Mouse (Mus musculus): ENCODE results near the gene Zfp609. TPM values are rescaled to one million over a fixed set of nuclear protein-coding genes. Genes with fewer than 3 reads are reported as not detected.
A peak's percentile ranks its signal among the peaks of the same experiment; 100 is the strongest.

Gene Zfp609
- polyA plus RNA-seq, 1 experiment from 2014 or later, result 7.4 TPM

DNA sequence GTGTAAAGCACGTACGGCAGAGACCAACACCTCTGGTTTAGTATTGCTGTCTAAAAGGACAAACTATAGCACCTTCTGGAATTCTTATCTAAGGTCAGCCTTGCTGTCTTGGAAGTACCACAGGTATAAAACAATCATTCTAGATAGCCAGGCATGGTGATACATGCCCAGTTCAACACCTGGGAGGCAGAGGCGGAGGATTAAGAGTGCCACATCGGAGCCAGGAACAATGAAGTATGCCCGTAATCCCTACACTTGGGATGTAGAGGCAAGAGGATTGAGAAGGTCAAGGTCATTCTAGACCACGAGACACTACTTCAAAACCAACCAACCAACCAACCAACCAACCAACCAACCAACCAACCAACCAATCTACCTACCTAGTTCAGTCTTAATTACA, 98.8 kb downstream of the Zfp609 start:
- Histone ChIP-seq H3K4me3 (ENCODE audit: low read depth, low read length) (no peak overlapping the region), H3K4me2 (ENCODE audit: low read length) (no peak overlapping the region), H3K27ac (ENCODE audit: low read depth, low read length) (no peak overlapping the region), H3K36me3 (ENCODE audit: control insufficient read depth, insufficient read depth, low read length) (0 out of 2 replicates have a peak, but pooled peaks cover 3% of the 10 kb centered on the region), H3K27me3 (replicated peaks; ENCODE audit: control insufficient read depth, insufficient read depth, low read length) (no peaks in the 10 kb centered on the region), H3K9ac (ENCODE audit: low read length) (no peak overlapping the region), H3K9me3 (replicated peaks; ENCODE audit: control insufficient read depth, low read length) (no peaks in the 10 kb centered on the region), H3K4me1 (ENCODE audit: control insufficient read depth, insufficient read depth, low read length) (peaks cover 28% of the 10 kb centered on the region)
- no peak for ATAC-seq
- DNase-seq (ENCODE audit: low spot score), result no peak
- WGBS, result 96% methylated on average over 6 of the region's 6 CpGs

- Histone ChIP-seq H3K4me3 (ENCODE audit: low read depth, low read length) (no peak overlapping the region), H3K27me3 (replicated peaks; ENCODE audit: control insufficient read depth, insufficient read depth, low read length) (no peaks in the 10 kb centered on the region), H3K27ac (ENCODE audit: low read depth, low read length) (no peak overlapping the region), H3K9me3 (replicated peaks; ENCODE audit: control insufficient read depth, low read length) (no peaks in the 10 kb centered on the region), H3K4me1 (ENCODE audit: control insufficient read depth, insufficient read depth, low read length) (peaks cover 30% of the 10 kb centered on the region), H3K36me3 (ENCODE audit: control insufficient read depth, insufficient read depth, low read length) (0 out of 2 replicates have a peak, but pooled peaks cover 3% of the 10 kb centered on the region), H3K9ac (ENCODE audit: low read length) (no peak overlapping the region), H3K4me2 (ENCODE audit: low read length) (no peak overlapping the region)
- WGBS, result 92% methylated on average over 4 of the region's 4 CpGs
- ATAC-seq, result no peak
- DNase-seq (ENCODE audit: low spot score), result no peak
Observed at GRCm38 (mm10) chr9:65727491-65727890, 99.9 kb downstream of the Zfp609 start.

- Histone ChIP-seq H3K27me3 (replicated peaks; ENCODE audit: control insufficient read depth, insufficient read depth, low read length) (no peaks in the 10 kb centered on the region), H3K4me1 (ENCODE audit: control insufficient read depth, insufficient read depth, low read length) (peaks cover 34% of the 10 kb centered on the region), H3K9me3 (replicated peaks; ENCODE audit: control insufficient read depth, low read length) (no peaks in the 10 kb centered on the region), H3K4me2 (ENCODE audit: low read length) (no peak overlapping the region), H3K27ac (ENCODE audit: low read depth, low read length) (no peak overlapping the region), H3K36me3 (ENCODE audit: control insufficient read depth, insufficient read depth, low read length) (0 out of 2 replicates have a peak, but pooled peaks cover 3% of the 10 kb centered on the region), H3K9ac (ENCODE audit: low read length) (no peak overlapping the region), H3K4me3 (ENCODE audit: low read depth, low read length) (no peak overlapping the region)
- DNase-seq (ENCODE audit: low spot score), result no peak
- ATAC-seq, result no peak
- WGBS, result 86% methylated on average over 3 of the region's 3 CpGs
Observed at GRCm38 (mm10) chr9:65726431-65726830, 100.9 kb downstream of the Zfp609 start.

DNA sequence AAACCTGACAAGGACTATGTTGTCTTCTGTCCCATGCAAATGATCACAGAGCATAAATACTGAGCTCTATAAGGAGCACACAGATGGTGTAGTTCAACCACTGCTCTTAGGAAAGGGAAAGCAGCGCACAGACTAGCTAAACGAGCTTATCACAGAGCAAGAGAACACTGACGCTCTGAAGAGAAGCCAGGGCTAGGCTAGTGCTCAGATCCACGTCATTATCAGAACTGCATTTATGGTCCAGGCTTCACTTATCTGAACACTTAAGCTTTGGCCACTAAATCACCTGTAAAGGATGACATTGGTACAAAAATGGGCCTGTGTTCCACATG, 102.1 kb downstream of the Zfp609 start:
- Histone ChIP-seq H3K27ac (ENCODE audit: low read depth, low read length) (peak overlapping the region; percentile 84), H3K27me3 (replicated peaks; ENCODE audit: control insufficient read depth, insufficient read depth, low read length) (no peaks in the 10 kb centered on the region), H3K9me3 (replicated peaks; ENCODE audit: control insufficient read depth, low read length) (no peaks in the 10 kb centered on the region), H3K36me3 (ENCODE audit: control insufficient read depth, insufficient read depth, low read length) (no peaks in the 10 kb centered on the region), H3K4me1 (ENCODE audit: control insufficient read depth, insufficient read depth, low read length) (peaks cover 34% of the 10 kb centered on the region), H3K9ac (ENCODE audit: low read length) (peak overlapping the region; percentile 4; the same call in 1 of the 2 replicates), H3K4me2 (ENCODE audit: low read length) (no peak overlapping the region; the same call in 1 of the 2 replicates), H3K4me3 (ENCODE audit: low read depth, low read length) (no peak overlapping the region)
- DNase-seq (ENCODE audit: low spot score) (no peak), ATAC-seq (peak; percentile 69)
- 22% methylated on average over 4 of the region's 4 CpGs for WGBS

DNA sequence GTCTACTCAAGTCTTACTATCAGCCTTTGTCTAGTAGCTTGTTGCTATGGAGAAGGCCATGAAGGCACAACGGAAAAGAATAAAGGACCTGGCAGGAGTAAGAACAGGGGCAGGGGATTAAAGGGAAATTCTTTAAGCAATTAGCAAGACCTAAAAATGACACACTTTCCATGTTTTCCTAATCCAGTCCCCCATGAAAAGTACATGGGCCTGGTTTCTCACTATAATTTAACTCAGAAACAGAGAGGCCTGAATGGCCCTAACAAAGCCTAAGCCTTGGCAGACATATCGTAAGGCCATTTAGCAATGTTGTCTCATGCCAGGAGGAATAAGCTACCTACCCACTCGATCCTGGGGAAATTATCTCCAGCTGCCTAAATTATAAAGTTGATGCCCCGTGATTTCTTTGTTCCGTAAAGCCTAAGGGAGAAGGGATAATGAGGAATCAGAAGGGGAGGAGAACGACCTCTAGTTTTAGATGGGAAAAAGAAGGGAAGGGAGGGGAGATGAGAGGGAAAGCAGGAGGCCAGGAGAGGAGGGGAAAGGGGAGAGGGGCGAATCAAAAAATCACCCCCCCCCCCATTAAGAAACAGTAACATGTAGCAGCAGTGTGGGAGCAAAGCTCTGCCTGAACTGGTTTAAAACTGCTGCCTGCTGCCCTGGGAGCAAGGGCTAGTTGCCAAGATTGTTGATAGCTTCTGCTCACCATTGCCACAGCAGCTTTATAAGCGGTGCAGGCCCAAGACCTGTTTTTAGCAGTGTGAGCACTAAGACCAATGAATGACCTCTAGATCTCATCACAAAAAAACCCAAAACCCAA, 102.7 kb downstream of the Zfp609 start:
- 2% methylated on average over 8 of the region's 8 CpGs for WGBS
- ATAC-seq (peak; percentile 83), DNase-seq (ENCODE audit: low spot score) (peak; percentile 88)
- peak overlapping the region; percentile 5; the same call in 1 of the 2 replicates for H3K4me2 ChIP-seq (ENCODE audit: low read length)
- H3K9ac ChIP-seq (ENCODE audit: low read length), result peak overlapping the region; percentile 4; the same call in 1 of the 2 replicates
- no peaks in the 10 kb centered on the region for H3K9me3 ChIP-seq (replicated peaks; ENCODE audit: control insufficient read depth, low read length)
- H3K36me3 ChIP-seq (ENCODE audit: control insufficient read depth, insufficient read depth, low read length), result no peaks in the 10 kb centered on the region
- peak overlapping the region; percentile 84 for H3K27ac ChIP-seq (ENCODE audit: low read depth, low read length)
- no peak overlapping the region for H3K4me3 ChIP-seq (ENCODE audit: low read depth, low read length)
- no peaks in the 10 kb centered on the region for H3K27me3 ChIP-seq (replicated peaks; ENCODE audit: control insufficient read depth, insufficient read depth, low read length)
- peaks cover 34% of the 10 kb centered on the region for H3K4me1 ChIP-seq (ENCODE audit: control insufficient read depth, insufficient read depth, low read length)

GRCm38 (mm10) chr9:65721161-65721566, 106.2 kb downstream of the Zfp609 start:
- no peak for DNase-seq (ENCODE audit: low spot score)
- WGBS, result 78% methylated on average over 10 of the region's 10 CpGs
- no peak overlapping the region for H3K27ac ChIP-seq (ENCODE audit: low read depth, low read length)

GRCm38 (mm10) chr9:65718195-65718594, 109.2 kb downstream of the Zfp609 start:
- Histone ChIP-seq H3K36me3 (ENCODE audit: control insufficient read depth, insufficient read depth, low read length) (no peaks in the 10 kb centered on the region), H3K4me1 (ENCODE audit: control insufficient read depth, insufficient read depth, low read length) (peaks cover 3% of the 10 kb centered on the region; the same call in 1 of the 2 replicates), H3K4me2 (ENCODE audit: low read length) (no peak overlapping the region), H3K9ac (ENCODE audit: low read length) (no peak overlapping the region), H3K4me3 (ENCODE audit: low read depth, low read length) (no peak overlapping the region), H3K27me3 (replicated peaks; ENCODE audit: control insufficient read depth, insufficient read depth, low read length) (no peaks in the 10 kb centered on the region), H3K9me3 (replicated peaks; ENCODE audit: control insufficient read depth, low read length) (no peaks in the 10 kb centered on the region), H3K27ac (ENCODE audit: low read depth, low read length) (no peak overlapping the region)
- 93% methylated on average over 5 of the region's 5 CpGs for WGBS
- DNase-seq (ENCODE audit: low spot score) (no peak), ATAC-seq (no peak)

More at GRCm38 (mm10) chr9:65721161-65721566, 106.2 kb downstream of the Zfp609 start:
- H3K4me2 ChIP-seq (ENCODE audit: low read length), result no peak overlapping the region
- no peaks in the 10 kb centered on the region for H3K36me3 ChIP-seq (ENCODE audit: control insufficient read depth, insufficient read depth, low read length)
- no peaks in the 10 kb centered on the region for H3K9me3 ChIP-seq (replicated peaks; ENCODE audit: control insufficient read depth, low read length)
- ATAC-seq, result no peak
- H3K9ac ChIP-seq (ENCODE audit: low read length), result no peak overlapping the region
- peaks cover 30% of the 10 kb centered on the region for H3K4me1 ChIP-seq (ENCODE audit: control insufficient read depth, insufficient read depth, low read length)
- no peak overlapping the region for H3K4me3 ChIP-seq (ENCODE audit: low read depth, low read length)
- no peaks in the 10 kb centered on the region for H3K27me3 ChIP-seq (replicated peaks; ENCODE audit: control insufficient read depth, insufficient read depth, low read length)

- no peak overlapping the region for H3K27ac ChIP-seq (ENCODE audit: low read depth, low read length)
- H3K36me3 ChIP-seq (ENCODE audit: control insufficient read depth, insufficient read depth, low read length), result peaks cover 59% of the 10 kb centered on the region
- H3K4me1 ChIP-seq (ENCODE audit: control insufficient read depth, insufficient read depth, low read length), result no peaks in the 10 kb centered on the region
- no peak overlapping the region for H3K9ac ChIP-seq (ENCODE audit: low read length)
- 89% methylated on average over 24 of the region's 24 CpGs for WGBS
- ATAC-seq, result no peak
- H3K27me3 ChIP-seq (replicated peaks; ENCODE audit: control insufficient read depth, insufficient read depth, low read length), result no peaks in the 10 kb centered on the region
- no peaks in the 10 kb centered on the region for H3K9me3 ChIP-seq (replicated peaks; ENCODE audit: control insufficient read depth, low read length)
- no peak for DNase-seq (ENCODE audit: low spot score)
- H3K4me2 ChIP-seq (ENCODE audit: low read length), result no peak overlapping the region
- no peak overlapping the region for H3K4me3 ChIP-seq (ENCODE audit: low read depth, low read length)
Observed at GRCm38 (mm10) chr9:65703926-65704595, 123.3 kb downstream of the Zfp609 start.

GRCm38 (mm10) chr9:65703241-65703640, 124.1 kb downstream of the Zfp609 start:
- Histone ChIP-seq H3K27ac (ENCODE audit: low read depth, low read length) (no peak overlapping the region), H3K9me3 (replicated peaks; ENCODE audit: control insufficient read depth, low read length) (no peaks in the 10 kb centered on the region), H3K4me3 (ENCODE audit: low read depth, low read length) (no peak overlapping the region), H3K36me3 (ENCODE audit: control insufficient read depth, insufficient read depth, low read length) (peaks cover 67% of the 10 kb centered on the region), H3K4me1 (ENCODE audit: control insufficient read depth, insufficient read depth, low read length) (no peaks in the 10 kb centered on the region), H3K27me3 (replicated peaks; ENCODE audit: control insufficient read depth, insufficient read depth, low read length) (no peaks in the 10 kb centered on the region), H3K4me2 (ENCODE audit: low read length) (no peak overlapping the region), H3K9ac (ENCODE audit: low read length) (no peak overlapping the region)
- ATAC-seq, result no peak
- no peak for DNase-seq (ENCODE audit: low spot score)
- WGBS, result 90% methylated on average over 7 of the region's 7 CpGs

All from forebrain, embryonic 14.5 days (tissue).